Mouse (Mus musculus) stomach, embryonic 16.5 days (tissue): ENCODE results near the gene Aurka. TPM values are rescaled to one million over a fixed set of nuclear protein-coding genes. Genes with fewer than 3 reads are reported as not detected.

Experiments
- ATAC-seq: fragments of 200-750 bp; cut with Nextera tagmentation; 2 replicates; pipeline ENCODE4 v1.8.0; 2017; ENCODE audit warnings: moderate number of reproducible peaks, moderate TSS enrichment; ENCODE audit not compliant: insufficient read depth, low FRiP score
- H3K27ac ChIP-seq: fragments of 300-500 bp; sonication (generic); 2 replicates; pipeline ENCODE4 v1.5.1; 2014; ENCODE audit warnings: low read length
- H3K27me3 ChIP-seq: fragments of 300-500 bp; sonication (generic); 2 replicates; pipeline ENCODE4 v1.6.1; 2014; ENCODE audit warnings: low read length, control low read depth, mixed read lengths; ENCODE audit not compliant: control insufficient read depth, insufficient read depth
- H3K36me3 ChIP-seq: fragments of 300-500 bp; sonication (generic); 2 replicates; pipeline ENCODE4 v1.6.1; 2014; ENCODE audit warnings: low read length; ENCODE audit not compliant: control insufficient read depth, insufficient read depth
- H3K4me1 ChIP-seq: fragments of 300-500 bp; sonication (generic); 2 replicates; pipeline ENCODE4 v1.6.1; 2014; ENCODE audit warnings: low read length, control low read depth, mixed read lengths; ENCODE audit not compliant: control insufficient read depth, insufficient read depth
- H3K4me2 ChIP-seq: fragments of 300-500 bp; sonication (generic); 2 replicates; pipeline ENCODE4 v1.6.1; 2014; ENCODE audit warnings: low read depth, low read length, mixed read lengths
- H3K4me3 ChIP-seq: fragments of 300-500 bp; sonication (generic); replicated peaks from 2 replicates; pipeline ENCODE4 v1.5.1; 2014; ENCODE audit warnings: mild to moderate bottlenecking, low read length
- H3K9ac ChIP-seq: fragments of 300-500 bp; sonication (generic); 2 replicates; pipeline ENCODE4 v1.6.1; 2014; ENCODE audit warnings: low read length
- H3K9me3 ChIP-seq: fragments of 300-500 bp; sonication (generic); replicated peaks from 2 replicates; pipeline ENCODE4 v1.6.1; 2016; ENCODE audit warnings: low read length, control low read depth; ENCODE audit not compliant: control insufficient read depth
- WGBS: fragments of 180-500 bp; shearing (Covaris S2); extraction: QIAGEN DNeasy Blood & Tissue Kit; methylation state at CpG from one replicate; pipeline ENCODE4 v1.1.7; 2014; 5-methylcytosine and 5-hydroxymethylcytosine counted together
- polyA plus RNA-seq: library from polyadenylated mRNA; unstranded; fragments of >200 nt; fragmentation: Nextera tagmentation; extraction: Ambion mirVana; gene quantifications from 2 replicates; pipeline ENCODE4 v1.2.1, GENCODE M21; 2015

Gene Aurka
- polyA plus RNA-seq, 1 experiment from 2014 or later: 82.0 TPM

- no peak for ATAC-seq
- H3K27ac ChIP-seq: no peak overlapping the region
- WGBS: 66% methylated on average over 8 of the region's 8 CpGs
- H3K4me2 ChIP-seq: peak overlapping the region; percentile 94; the same call in 1 of the 2 replicates
- H3K9ac ChIP-seq: peak overlapping the region; percentile 81; the same call in 1 of the 2 replicates
- H3K27me3 ChIP-seq: no peaks in the 10 kb centered on the region
- H3K4me3 ChIP-seq: peak overlapping the region; percentile 71
- H3K36me3 ChIP-seq: no peaks in the 10 kb centered on the region
- peaks cover 9% of the 10 kb centered on the region for H3K9me3 ChIP-seq
- H3K4me1 ChIP-seq: peaks cover 29% of the 10 kb centered on the region
Observed at GRCm38 (mm10) chr2:172346933-172347611, 23.3 kb downstream of the Aurka start.

GRCm38 (mm10) chr2:172346034-172346929, 24.1 kb downstream of the Aurka start:
- 12% methylated on average over 31 of the region's 31 CpGs for WGBS
- Histone ChIP-seq H3K4me3 (peak overlapping the region; percentile 71), H3K9me3 (peaks cover 9% of the 10 kb centered on the region)

GRCm38 (mm10) chr2:172345258-172345738, 25.0 kb downstream of the Aurka start, which contains the start of gene Fam210b:
Gene Fam210b (plus strand): TSS chr2:172345565.
- Histone ChIP-seq H3K4me1 (peaks cover 29% of the 10 kb centered on the region), H3K4me3 (peak within 1 kb of the TSS; percentile 71), H3K4me2 (peak within 1 kb of the TSS; percentile 94), H3K36me3 (no peaks in the 10 kb centered on the region), H3K9ac (peak within 1 kb of the TSS; percentile 81), H3K9me3 (peaks cover 9% of the 10 kb centered on the region), H3K27me3 (no peaks in the 10 kb centered on the region), H3K27ac (peak within 1 kb of the TSS; percentile 26; the same call in 1 of the 2 replicates)
- ATAC-seq: peak; percentile 97
- WGBS: under 1% methylated on average over 25 of the region's 35 CpGs

More at GRCm38 (mm10) chr2:172346034-172346929, 24.1 kb downstream of the Aurka start:
- 0 out of 2 replicates have a peak overlapping the region, but pooled peaks have one; percentile 26 for H3K27ac ChIP-seq
- ATAC-seq: no peak
- peak overlapping the region; percentile 94 for H3K4me2 ChIP-seq
- H3K9ac ChIP-seq: peak overlapping the region; percentile 81
- H3K27me3 ChIP-seq: no peaks in the 10 kb centered on the region
- peaks cover 29% of the 10 kb centered on the region for H3K4me1 ChIP-seq
- H3K36me3 ChIP-seq: no peaks in the 10 kb centered on the region

GRCm38 (mm10) chr2:172344669-172345068, 25.7 kb downstream of the Aurka start:
- Histone ChIP-seq H3K27me3 (no peaks in the 10 kb centered on the region), H3K4me3 (peak overlapping the region; percentile 71), H3K9me3 (peaks cover 9% of the 10 kb centered on the region), H3K27ac (peak overlapping the region; percentile 22; the same call in 1 of the 2 replicates), H3K4me1 (peaks cover 29% of the 10 kb centered on the region), H3K36me3 (no peaks in the 10 kb centered on the region), H3K4me2 (peak overlapping the region; percentile 94), H3K9ac (no peak overlapping the region)
- 32% methylated on average over 5 of the region's 5 CpGs for WGBS
- ATAC-seq: no peak

GRCm38 (mm10) chr2:172343751-172344150, 26.6 kb downstream of the Aurka start:
- WGBS: 89% methylated on average over 7 of the region's 7 CpGs
- ATAC-seq: no peak

GRCm38 (mm10) chr2:172341606-172342005, 28.7 kb downstream of the Aurka start:
- Histone ChIP-seq H3K27ac (no peak overlapping the region), H3K27me3 (no peaks in the 10 kb centered on the region), H3K4me3 (no peak overlapping the region), H3K4me2 (no peak overlapping the region), H3K9me3 (peaks cover 9% of the 10 kb centered on the region), H3K36me3 (no peaks in the 10 kb centered on the region), H3K9ac (no peak overlapping the region), H3K4me1 (peaks cover 3% of the 10 kb centered on the region)
- 56% methylated on average over 5 of the region's 5 CpGs for WGBS
- ATAC-seq: no peak

More at GRCm38 (mm10) chr2:172343751-172344150, 26.6 kb downstream of the Aurka start:
- Histone ChIP-seq H3K4me2 (no peak overlapping the region), H3K36me3 (no peaks in the 10 kb centered on the region), H3K27ac (no peak overlapping the region), H3K9me3 (peaks cover 9% of the 10 kb centered on the region), H3K4me1 (peaks cover 21% of the 10 kb centered on the region), H3K4me3 (no peak overlapping the region), H3K9ac (no peak overlapping the region), H3K27me3 (no peaks in the 10 kb centered on the region)

- Histone ChIP-seq H3K4me1 (no peaks in the 10 kb centered on the region), H3K9me3 (peaks cover 9% of the 10 kb centered on the region), H3K9ac (no peak overlapping the region), H3K27me3 (no peaks in the 10 kb centered on the region), H3K4me3 (no peak overlapping the region), H3K36me3 (no peaks in the 10 kb centered on the region), H3K4me2 (no peak overlapping the region), H3K27ac (no peak overlapping the region)
- no peak for ATAC-seq
- 55% methylated on average over 3 of the region's 3 CpGs for whole genome bisulfite sequencing
Observed at GRCm38 (mm10) chr2:172340936-172341335, 29.4 kb downstream of the Aurka start.

GRCm38 (mm10) chr2:172338206-172338942, 32.0 kb downstream of the Aurka start:
- H3K4me1 ChIP-seq: no peaks in the 10 kb centered on the region
- no peaks in the 10 kb centered on the region for H3K36me3 ChIP-seq
- no peak overlapping the region for H3K4me3 ChIP-seq
- WGBS: 82% methylated on average over 19 of the region's 19 CpGs
- ATAC-seq: no peak
- H3K9me3 ChIP-seq: peaks cover 7% of the 10 kb centered on the region
- no peak overlapping the region for H3K27ac ChIP-seq
- H3K27me3 ChIP-seq: no peaks in the 10 kb centered on the region
- H3K9ac ChIP-seq: no peak overlapping the region
- no peak overlapping the region for H3K4me2 ChIP-seq
